Mouse (Mus musculus) erythroblast, embryonic 14.5 days (primary cell): ENCODE data around the gene Slc7a11.

Source experiments
- GATA1 ChIP-seq: IDR thresholded peaks from 2 replicates; pipeline ENCODE4 v1.6.1; 2012; ENCODE audit warnings: low read length, inconsistent platforms, mixed read lengths
- TAL1 ChIP-seq: IDR thresholded peaks from 3 replicates; pipeline ENCODE4 v1.6.1; 2012; ENCODE audit warnings: low read length, inconsistent platforms, mixed read lengths

DNA sequence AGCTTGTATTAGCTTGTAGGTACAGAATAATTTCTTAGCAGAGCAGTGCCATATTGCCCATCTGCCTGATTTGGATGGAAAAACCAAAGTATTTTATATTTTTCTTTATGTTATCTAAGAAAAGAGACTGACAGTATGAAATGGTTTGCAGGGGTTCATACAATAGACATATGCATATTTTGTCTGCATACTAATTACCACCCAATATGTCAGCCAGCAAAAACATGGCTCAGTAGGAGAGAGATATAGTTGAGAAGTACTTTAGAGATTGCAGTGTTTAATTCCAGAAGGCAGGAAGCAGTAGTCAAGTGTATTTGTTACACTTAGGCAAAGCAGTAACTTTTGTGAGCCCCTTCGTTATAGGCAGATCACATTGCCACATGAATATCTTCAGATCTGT is 182.7 kb downstream of the Slc7a11 start:
- TF ChIP-seq TAL1 (no peak), GATA1 (no peak)
